In the genomic region with DNA sequence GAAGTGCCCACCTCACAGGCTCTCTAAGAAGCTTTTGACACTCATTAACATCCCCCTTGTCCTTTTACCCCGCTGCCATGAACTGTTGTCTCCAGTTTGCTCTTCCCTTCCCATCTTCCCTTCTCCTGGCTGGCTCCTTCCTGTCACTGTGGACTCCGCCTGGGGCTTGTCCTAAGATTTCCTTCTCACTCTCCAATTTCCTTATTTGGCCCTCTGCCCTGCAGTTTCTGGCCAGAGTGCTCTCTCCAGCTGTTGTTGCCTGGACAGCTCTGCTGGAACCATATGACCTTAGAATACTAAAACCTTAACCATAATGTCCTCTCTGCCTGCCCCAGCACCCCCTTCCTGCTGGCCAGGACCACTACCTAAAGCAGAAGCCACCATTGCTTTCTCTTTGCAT, we compare ENCODE assay signal across 7 mouse cellular contexts. TPM values are rescaled to one million over a fixed set of nuclear protein-coding genes. Genes with fewer than 3 reads are reported as not detected.
A peak's percentile ranks its signal among the peaks of the same experiment; 100 is the strongest.
DNase-seq lines count a peak whose midpoint lies in the region; ATAC-seq lines count a peak whose summit lies in the region.

No protein-coding gene starts in this region.

- ATAC-seq in intestine, embryonic 15.5 days, result peak; percentile 66
- ATAC-seq in lung, embryonic 16.5 days (ENCODE audit: low read depth), result peak; percentile 96

- H3K27ac ChIP-seq in intestine, embryonic 15.5 days, result peak overlapping the region; percentile 33
- peak overlapping the region; percentile 81 for H3K27ac ChIP-seq in lung, embryonic 16.5 days (ENCODE audit: low read length)

- H3K9ac ChIP-seq in intestine, embryonic 15.5 days, result no peak overlapping the region
- H3K9ac ChIP-seq in lung, embryonic 16.5 days (ENCODE audit: low read length), result no peak overlapping the region

- no peak overlapping the region for H3K4me2 ChIP-seq in intestine, embryonic 15.5 days (replicated peaks)
- peak overlapping the region; percentile 28; the same call in 1 of the 2 replicates for H3K4me2 ChIP-seq in lung, embryonic 16.5 days (ENCODE audit: low read depth, low read length)

- H3K9me3 ChIP-seq in intestine, embryonic 15.5 days, result no peaks in the 10 kb centered on the region
- no peaks in the 10 kb centered on the region for H3K9me3 ChIP-seq in lung, embryonic 16.5 days (ENCODE audit: control insufficient read depth, low read length)

- 39% methylated on average over 2 of the region's 2 CpGs for WGBS in intestine, embryonic 15.5 days
- 14% methylated on average over 2 of the region's 2 CpGs for WGBS in lung, embryonic 16.5 days

- no peak overlapping the region for H3K4me3 ChIP-seq in intestine, embryonic 15.5 days (replicated peaks)
- H3K4me3 ChIP-seq in lung, embryonic 16.5 days (ENCODE audit: low read length), result no peak overlapping the region

- H3K4me1 ChIP-seq in intestine, embryonic 15.5 days (replicated peaks), result 0 out of 2 replicates have a peak, but pooled peaks cover 7% of the 10 kb centered on the region
- peaks cover 12% of the 10 kb centered on the region; the same call in 1 of the 2 replicates for H3K4me1 ChIP-seq in lung, embryonic 16.5 days (replicated peaks; ENCODE audit: control insufficient read depth, insufficient read depth, low read length)

- no peaks in the 10 kb centered on the region for H3K36me3 ChIP-seq in intestine, embryonic 15.5 days
- H3K36me3 ChIP-seq in lung, embryonic 16.5 days (ENCODE audit: control insufficient read depth, insufficient read depth, low read length), result no peaks in the 10 kb centered on the region

- no peaks in the 10 kb centered on the region for H3K27me3 ChIP-seq in intestine, embryonic 15.5 days (replicated peaks)
- H3K27me3 ChIP-seq in lung, embryonic 16.5 days (ENCODE audit: control insufficient read depth, insufficient read depth, low read depth, low read length), result no peaks in the 10 kb centered on the region

- peak; percentile 82 for DNase-seq in NIH3T3 (ENCODE audit: low read depth)
- DNase-seq in adrenal gland, postnatal 36 days, result peak; percentile 39 to 59
- DNase-seq in T-cell, adult 2 months (ENCODE audit: low spot score), result no peak
- DNase-seq in left cerebral cortex, adult 8-10 months (ENCODE audit: low spot score in 2 of 2), result no peak
- no peak for DNase-seq in layer of hippocampus, adult 9-11 months

RNA-seq across cellular contexts. Expression of a gene that starts 33.1 kb away (rescaled TPM):
- 1,000 to 10,000 TPM; 1,648 to 1,771 TPM for total RNA-seq in adrenal gland, postnatal 36 days (2021)
- 194 and 205 TPM in 2 replicates for polyA plus RNA-seq in intestine, embryonic 15.5 days (2015; fragmentation: Nextera tagmentation; extraction: Ambion mirVana)
- polyA plus RNA-seq in lung, embryonic 16.5 days (2015; fragmentation: Nextera tagmentation; extraction: Ambion mirVana), result 67.5 and 74.5 TPM in 2 replicates
- 100 to 1,000 TPM; 123 to 134 (median 128) TPM for total RNA-seq in left cerebral cortex, adult 8-10 months (2022)

RNA-seq across cellular contexts. Expression of a gene that starts 48.0 kb away (rescaled TPM):
- total RNA-seq in adrenal gland, postnatal 36 days (2021), result 1,000 to 10,000 TPM in 1 of 2 experiments, 100 to 1,000 TPM in 1; 677 to 1,388 TPM
- polyA plus RNA-seq in intestine, embryonic 15.5 days (2015; fragmentation: Nextera tagmentation; extraction: Ambion mirVana), result 145 and 146 TPM in 2 replicates
- polyA plus RNA-seq in lung, embryonic 16.5 days (2015; fragmentation: Nextera tagmentation; extraction: Ambion mirVana), result 78.2 and 91.0 TPM in 2 replicates
- 100 to 1,000 TPM; 194 to 215 (median 198) TPM for total RNA-seq in left cerebral cortex, adult 8-10 months (2022)

Comparison
In these comparisons a context has a peak if more than half of its experiments do, and no peak if none do; other contexts are left out.
1. DNase-seq: peak in NIH3T3 (single experiment) and adrenal gland, postnatal 36 days (2 of 2); none in T-cell, adult 2 months (single experiment), left cerebral cortex, adult 8-10 months (0 of 2) and layer of hippocampus, adult 9-11 months (single experiment).
2. RNA of a gene that starts 33.1 kb away (total RNA-seq): 1,648 to 1,771 TPM in adrenal gland, postnatal 36 days; 123 to 134 TPM in left cerebral cortex, adult 8-10 months; every median in the first group is over 10 times any median in the second.